Mouse (Mus musculus) urinary bladder, adult 18-20 months (tissue): ENCODE data around the gene Syk.

ENCODE experiments used
- DNase-seq, 2 experiments: peaks; one replicate each; pipeline ENCODE4 v3.0.0; 2022; ENCODE audit warnings: low spot score in 2 of 2, mixed read lengths in 2 of 2

Gene Syk

GRCm38 (mm10) chr13:52651383-52652252, 68.6 kb downstream of the Syk start:
- DNase-seq: peak in 1 of 2 experiments; percentile 17

GRCm38 (mm10) chr13:52652253-52652628, 69.3 kb downstream of the Syk start:
- no peak for DNase-seq

- DNase-seq: no peak
Measured at GRCm38 (mm10) chr13:52654081-52654829, 71.3 kb downstream of the Syk start.

- DNase-seq: no peak
Measured at GRCm38 (mm10) chr13:52654830-52655308, 71.9 kb downstream of the Syk start.

- no peak for DNase-seq
Measured at GRCm38 (mm10) chr13:52657966-52658365, 75.0 kb downstream of the Syk start.

GRCm38 (mm10) chr13:52658477-52658876, 75.5 kb downstream of the Syk start:
- peak; percentile 38 to 50 for DNase-seq

GRCm38 (mm10) chr13:52659171-52659665, 76.2 kb downstream of the Syk start:
- peak in 1 of 2 experiments; percentile 22 for DNase-seq

- DNase-seq: no peak
Measured at GRCm38 (mm10) chr13:52669889-52670288, 86.9 kb downstream of the Syk start.

GRCm38 (mm10) chr13:52673272-52673671, 90.3 kb downstream of the Syk start:
- no peak for DNase-seq

- no peak for DNase-seq
Measured at GRCm38 (mm10) chr13:52673856-52674255, 90.9 kb downstream of the Syk start.

- DNase-seq: no peak
Measured at GRCm38 (mm10) chr13:52674839-52675238, 91.9 kb downstream of the Syk start.

- DNase-seq: no peak
Measured at GRCm38 (mm10) chr13:52675526-52676294, 92.7 kb downstream of the Syk start.

GRCm38 (mm10) chr13:52676671-52677445, 93.9 kb downstream of the Syk start:
- no peak for DNase-seq

- DNase-seq: no peak
Measured at GRCm38 (mm10) chr13:52679906-52680305, 96.9 kb downstream of the Syk start.

GRCm38 (mm10) chr13:52682107-52682506, 99.1 kb downstream of the Syk start:
- DNase-seq: no peak

- DNase-seq: no peak
Measured at GRCm38 (mm10) chr13:52690425-52690824, 107.5 kb downstream of the Syk start.

GRCm38 (mm10) chr13:52692311-52692710, 109.3 kb downstream of the Syk start:
- peak in 1 of 2 experiments; percentile 7 for DNase-seq

GRCm38 (mm10) chr13:52694857-52695256, 111.9 kb downstream of the Syk start:
- DNase-seq: no peak
